Mouse (Mus musculus): ENCODE data around the gene Gprc5c. TPM values are rescaled to one million over a fixed set of nuclear protein-coding genes. Genes with fewer than 3 reads are reported as not detected.

Gprc5c gene
- not detected for total RNA-seq (2023)

GRCm38 (mm10) chr11:114850452-114851268 lies at the start of gene Gprc5c:
Gene Gprc5c, plus strand, starts transcription at chr11:114851152.

GRCm38 (mm10) chr11:114889991-114890518 lies 39.1 kb downstream of the Gprc5c start, which contains the start of gene Cd300a:
Gene Cd300a, plus strand, starts transcription at chr11:114890041.

Other genes with a start within 250 kb of the Gprc5c start
- gene Rpl38, start 182.6 kb upstream of the Gprc5c start, total RNA-seq (2023): 3,102 TPM
- gene Ttyh2, start 175.7 kb upstream of the Gprc5c start, total RNA-seq (2023): 0.52 TPM
- gene Dnaic2, start 123.7 kb upstream of the Gprc5c start, total RNA-seq (2023): not detected
- gene Kif19a, start 85.8 kb upstream of the Gprc5c start, total RNA-seq (2023): 0.15 TPM
- not detected for gene Btbd17, start 55.2 kb upstream of the Gprc5c start, total RNA-seq (2023)
- not detected for gene Gpr142, start 52.2 kb upstream of the Gprc5c start, total RNA-seq (2023)
- 1.2 TPM for gene Cd300a, start 38.9 kb downstream of the Gprc5c start, total RNA-seq (2023)
- 1.5 TPM for gene Cd300lb, start 83.2 kb downstream of the Gprc5c start, total RNA-seq (2023)
- gene Cd300c, start 118.0 kb downstream of the Gprc5c start, total RNA-seq (2023): not detected
- gene Cd300ld, start 138.8 kb downstream of the Gprc5c start, total RNA-seq (2023): 0.46 TPM
- 0.89 TPM for gene Cd300c2, start 150.7 kb downstream of the Gprc5c start, total RNA-seq (2023)
- gene Cd300ld2, start 165.0 kb downstream of the Gprc5c start, total RNA-seq (2023): not detected
- not detected for gene Cd300ld4, start 175.9 kb downstream of the Gprc5c start, total RNA-seq (2023)
- not detected for gene Cd300ld5, start 186.6 kb downstream of the Gprc5c start, total RNA-seq (2023)
- gene Cd300ld3, start 197.3 kb downstream of the Gprc5c start, total RNA-seq (2023): not detected
- 0.55 TPM for gene Cd300e, start 211.0 kb downstream of the Gprc5c start, total RNA-seq (2023)
- gene Rab37, start 240.3 kb downstream of the Gprc5c start, total RNA-seq (2023): 40.1 TPM

Measured in CD8-positive naive resting alpha-beta T cell, adult 57 days (primary cell).